Mouse (Mus musculus): Measurements from ENCODE around the gene Ninl. TPM values are rescaled to one million over a fixed set of nuclear protein-coding genes. Genes with fewer than 3 reads are reported as not detected.
A peak's percentile ranks its signal among the peaks of the same experiment; 100 is the strongest.

Gene Ninl
- polyA plus RNA-seq, 1 experiment, result 0.40 TPM

DNA sequence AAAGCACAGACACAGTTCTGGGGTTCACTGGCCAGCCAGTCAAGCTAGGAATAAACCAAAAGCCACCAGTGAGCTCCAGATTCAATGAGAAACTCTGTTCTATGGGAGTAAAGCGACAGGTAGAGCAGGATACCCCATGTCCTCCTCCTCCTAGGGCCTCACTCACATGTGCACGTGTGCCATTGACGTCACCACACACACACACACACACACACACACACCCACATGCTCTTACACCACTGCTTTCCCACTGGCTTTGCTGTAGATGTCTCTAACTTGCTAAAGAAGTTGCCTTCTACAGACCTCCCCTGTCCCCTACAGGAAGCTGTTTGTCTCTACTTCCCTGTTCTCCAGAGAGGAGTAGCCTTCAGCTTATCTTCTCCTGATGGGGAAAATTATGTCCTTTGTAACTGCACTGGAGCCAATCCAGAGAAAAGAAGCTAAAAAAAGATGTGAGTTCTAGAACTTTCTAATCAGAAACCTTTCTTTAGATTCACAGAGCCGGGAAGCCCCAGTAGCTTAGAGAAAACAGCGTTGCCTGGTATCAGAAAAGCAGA is 37.5 kb downstream of the Ninl start:
- Histone ChIP-seq H3K4me3 (ENCODE audit: control insufficient read depth, insufficient read depth, low read length) (no peak overlapping the region), H3K4me1 (replicated peaks; ENCODE audit: control insufficient read depth, insufficient read depth, low read length) (no peaks in the 10 kb centered on the region), H3K27me3 (ENCODE audit: control insufficient read depth, insufficient read depth, low read length) (no peaks in the 10 kb centered on the region), H3K27ac (ENCODE audit: control insufficient read depth, insufficient read depth, low read length) (no peak overlapping the region), H3K36me3 (ENCODE audit: control insufficient read depth, insufficient read depth, low read length) (no peaks in the 10 kb centered on the region)
- no peak for DNase-seq
- TF ChIP-seq POLR2A (IDR thresholded peaks at IDR 0.05; ENCODE audit: control insufficient read depth, extremely low read depth, insufficient read depth, low read length, poor library complexity) (no peak), CTCF (IDR thresholded peaks at IDR 0.05; ENCODE audit: borderline replicate concordance, control insufficient read depth, extremely low read depth, insufficient read depth, low read length, poor library complexity) (no peak)
- WGBS, result 68% methylated on average over 5 of the region's 5 CpGs

DNA sequence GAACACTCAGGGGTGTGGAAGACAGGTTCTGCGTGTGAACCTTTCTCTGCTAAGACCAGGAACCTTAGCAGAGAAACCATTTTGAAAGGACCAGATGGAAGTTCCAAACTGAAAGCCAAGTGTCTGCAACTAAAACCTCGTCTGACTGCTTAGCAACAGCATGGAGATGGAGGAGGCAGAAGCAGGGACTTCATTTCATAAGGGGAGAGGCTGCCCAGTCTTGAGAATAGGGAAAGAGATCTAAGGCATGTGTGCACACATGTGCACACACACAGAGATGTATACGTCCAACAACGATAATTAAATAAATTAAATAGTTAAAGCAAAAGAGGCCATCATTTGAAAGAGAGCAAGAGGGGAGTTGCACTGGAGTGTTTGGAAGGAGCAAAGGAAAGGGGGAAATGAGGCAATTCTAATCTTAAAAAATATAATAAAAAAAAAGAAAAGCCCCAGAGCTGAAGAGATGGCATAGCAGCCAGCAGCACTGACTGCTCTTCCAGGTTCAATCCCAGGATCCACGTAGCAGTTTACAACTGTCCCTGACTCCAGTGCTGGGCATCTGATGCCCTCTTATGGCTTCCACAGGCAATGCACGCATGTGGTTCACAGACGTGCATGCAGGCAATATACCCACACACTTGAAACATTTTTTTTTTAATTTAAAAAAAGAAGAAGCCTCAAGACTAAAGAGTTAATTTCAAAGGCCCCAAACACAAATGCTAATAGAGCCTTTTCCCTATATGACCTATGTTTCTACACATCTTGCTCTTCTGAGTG is 38.6 kb downstream of the Ninl start:
- DNase-seq, result peak; percentile 16
- 61% methylated on average over 7 of the region's 7 CpGs for WGBS
- Histone ChIP-seq H3K4me1 (replicated peaks; ENCODE audit: control insufficient read depth, insufficient read depth, low read length) (no peaks in the 10 kb centered on the region), H3K36me3 (ENCODE audit: control insufficient read depth, insufficient read depth, low read length) (no peaks in the 10 kb centered on the region), H3K27ac (ENCODE audit: control insufficient read depth, insufficient read depth, low read length) (no peak overlapping the region), H3K4me3 (ENCODE audit: control insufficient read depth, insufficient read depth, low read length) (no peak overlapping the region), H3K27me3 (ENCODE audit: control insufficient read depth, insufficient read depth, low read length) (no peaks in the 10 kb centered on the region)
- TF ChIP-seq CTCF (IDR thresholded peaks at IDR 0.05; ENCODE audit: borderline replicate concordance, control insufficient read depth, extremely low read depth, insufficient read depth, low read length, poor library complexity) (no peak), POLR2A (IDR thresholded peaks at IDR 0.05; ENCODE audit: control insufficient read depth, extremely low read depth, insufficient read depth, low read length, poor library complexity) (no peak)

DNA sequence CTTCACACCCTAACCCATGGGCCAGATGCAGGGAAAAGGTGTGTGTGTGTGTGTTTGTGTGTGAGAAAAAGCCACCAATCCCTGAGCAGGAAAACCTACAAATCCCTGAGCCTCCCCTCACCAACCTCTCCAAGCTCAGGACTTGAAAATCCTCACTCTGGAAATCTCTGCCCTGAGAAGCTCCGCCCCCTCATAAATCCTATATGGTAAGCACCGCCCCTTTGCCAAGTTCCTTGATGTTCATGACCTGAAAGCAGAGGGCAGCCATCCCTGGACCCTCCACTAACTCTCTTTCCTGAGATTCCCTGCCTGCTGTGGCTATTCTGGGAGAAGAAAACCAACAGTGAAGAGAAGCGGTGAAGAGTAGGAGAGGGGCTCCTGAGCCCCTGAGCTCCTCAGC is 40.2 kb downstream of the Ninl start:
- WGBS, result 92% methylated on average over 3 of the region's 3 CpGs
- Histone ChIP-seq H3K4me3 (ENCODE audit: control insufficient read depth, insufficient read depth, low read length) (no peak overlapping the region), H3K36me3 (ENCODE audit: control insufficient read depth, insufficient read depth, low read length) (no peaks in the 10 kb centered on the region), H3K4me1 (replicated peaks; ENCODE audit: control insufficient read depth, insufficient read depth, low read length) (no peaks in the 10 kb centered on the region), H3K27ac (ENCODE audit: control insufficient read depth, insufficient read depth, low read length) (no peak overlapping the region), H3K27me3 (ENCODE audit: control insufficient read depth, insufficient read depth, low read length) (no peaks in the 10 kb centered on the region)
- TF ChIP-seq POLR2A (IDR thresholded peaks at IDR 0.05; ENCODE audit: control insufficient read depth, extremely low read depth, insufficient read depth, low read length, poor library complexity) (no peak), CTCF (IDR thresholded peaks at IDR 0.05; ENCODE audit: borderline replicate concordance, control insufficient read depth, extremely low read depth, insufficient read depth, low read length, poor library complexity) (no peak)
- no peak for DNase-seq

DNA sequence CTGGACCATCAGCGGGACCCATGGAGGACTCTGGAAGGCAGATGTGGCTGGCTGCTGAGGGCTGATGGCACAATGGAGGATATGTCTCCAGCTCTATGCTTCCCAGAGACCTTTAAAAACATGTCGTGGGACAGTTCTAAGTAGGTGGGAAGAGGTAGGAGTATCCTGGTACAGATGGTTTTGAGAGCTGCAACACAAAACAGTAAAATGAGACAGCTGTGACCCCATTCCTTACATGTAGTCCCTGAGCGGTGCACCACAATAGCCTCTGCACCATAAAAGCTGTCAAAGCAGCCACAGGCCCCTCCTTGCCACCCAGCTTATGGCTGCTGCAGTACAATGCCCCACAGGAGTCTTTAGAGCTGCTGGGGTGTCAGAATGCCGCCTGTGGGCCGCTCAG is 41.6 kb downstream of the Ninl start:
- no peaks in the 10 kb centered on the region for H3K36me3 ChIP-seq (ENCODE audit: control insufficient read depth, insufficient read depth, low read length)
- TF ChIP-seq CTCF (IDR thresholded peaks at IDR 0.05; ENCODE audit: borderline replicate concordance, control insufficient read depth, extremely low read depth, insufficient read depth, low read length, poor library complexity) (no peak), POLR2A (IDR thresholded peaks at IDR 0.05; ENCODE audit: control insufficient read depth, extremely low read depth, insufficient read depth, low read length, poor library complexity) (no peak)
- no peak for DNase-seq
- H3K27ac ChIP-seq (ENCODE audit: control insufficient read depth, insufficient read depth, low read length), result no peak overlapping the region
- no peaks in the 10 kb centered on the region for H3K27me3 ChIP-seq (ENCODE audit: control insufficient read depth, insufficient read depth, low read length)
- 98% methylated on average over 5 of the region's 5 CpGs for WGBS
- no peaks in the 10 kb centered on the region for H3K4me1 ChIP-seq (replicated peaks; ENCODE audit: control insufficient read depth, insufficient read depth, low read length)
- no peak overlapping the region for H3K4me3 ChIP-seq (ENCODE audit: control insufficient read depth, insufficient read depth, low read length)

DNA sequence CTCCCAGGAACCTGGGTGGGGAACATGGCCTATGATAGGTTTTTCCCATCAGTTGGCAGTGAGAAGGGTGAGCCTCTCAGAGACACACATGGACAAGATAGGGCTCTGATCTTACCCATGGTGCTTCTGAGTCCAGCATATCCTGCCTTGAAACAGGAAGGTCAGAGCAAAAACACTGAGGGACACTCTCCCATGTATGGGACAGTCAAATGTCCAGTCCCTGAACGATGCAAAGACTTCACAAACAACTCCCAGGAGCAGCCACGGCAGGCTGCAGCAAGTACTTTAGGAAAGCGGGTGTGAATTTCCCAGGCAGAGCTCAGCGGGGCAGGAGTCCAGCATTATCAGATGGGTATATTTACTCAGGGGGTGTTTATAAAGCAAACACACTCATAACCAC is 43.9 kb downstream of the Ninl start:
- Histone ChIP-seq H3K4me3 (ENCODE audit: control insufficient read depth, insufficient read depth, low read length) (no peak overlapping the region), H3K27me3 (ENCODE audit: control insufficient read depth, insufficient read depth, low read length) (no peaks in the 10 kb centered on the region), H3K4me1 (replicated peaks; ENCODE audit: control insufficient read depth, insufficient read depth, low read length) (no peaks in the 10 kb centered on the region), H3K27ac (ENCODE audit: control insufficient read depth, insufficient read depth, low read length) (no peak overlapping the region), H3K36me3 (ENCODE audit: control insufficient read depth, insufficient read depth, low read length) (no peaks in the 10 kb centered on the region)
- WGBS, result 96% methylated on average over 4 of the region's 4 CpGs
- no peak for DNase-seq
- no peak for TF ChIP-seq POLR2A (IDR thresholded peaks at IDR 0.05; ENCODE audit: control insufficient read depth, extremely low read depth, insufficient read depth, low read length, poor library complexity)
- TF ChIP-seq CTCF (IDR thresholded peaks at IDR 0.05; ENCODE audit: borderline replicate concordance, control insufficient read depth, extremely low read depth, insufficient read depth, low read length, poor library complexity), result no peak

DNA sequence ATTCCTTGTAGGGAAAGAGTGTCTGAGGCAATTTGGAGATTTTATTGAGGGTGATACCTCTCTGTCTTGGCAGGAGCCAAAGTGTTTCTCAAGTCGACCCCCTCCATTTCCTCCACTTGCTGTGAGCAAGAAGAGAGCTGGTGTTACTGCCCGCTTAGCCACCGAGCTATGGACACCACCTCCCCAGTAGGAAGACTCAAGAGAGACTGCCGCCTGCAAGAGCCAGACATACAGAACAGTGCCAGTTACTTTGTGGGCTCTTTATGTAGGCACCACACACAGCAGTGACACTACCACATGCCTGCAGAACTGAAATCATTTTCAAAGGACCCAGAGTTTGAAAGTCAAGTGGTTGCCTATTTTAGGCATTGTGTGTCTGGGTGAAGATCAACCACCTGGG is 48.1 kb downstream of the Ninl start:
- Histone ChIP-seq H3K27me3 (ENCODE audit: control insufficient read depth, insufficient read depth, low read length) (no peaks in the 10 kb centered on the region), H3K4me3 (ENCODE audit: control insufficient read depth, insufficient read depth, low read length) (no peak overlapping the region), H3K4me1 (replicated peaks; ENCODE audit: control insufficient read depth, insufficient read depth, low read length) (no peaks in the 10 kb centered on the region), H3K27ac (ENCODE audit: control insufficient read depth, insufficient read depth, low read length) (no peak overlapping the region), H3K36me3 (ENCODE audit: control insufficient read depth, insufficient read depth, low read length) (no peaks in the 10 kb centered on the region)
- TF ChIP-seq CTCF (IDR thresholded peaks at IDR 0.05; ENCODE audit: borderline replicate concordance, control insufficient read depth, extremely low read depth, insufficient read depth, low read length, poor library complexity) (no peak), POLR2A (IDR thresholded peaks at IDR 0.05; ENCODE audit: control insufficient read depth, extremely low read depth, insufficient read depth, low read length, poor library complexity) (no peak)
- no peak for DNase-seq
- WGBS, result 88% methylated on average over 4 of the region's 4 CpGs
